Mouse (Mus musculus) testis, adult 2 months (tissue): ENCODE data around the gene Bmpr1a. TPM values are rescaled to one million over a fixed set of nuclear protein-coding genes. Genes with fewer than 3 reads are reported as not detected.

Experiments used
- H3K27ac ChIP-seq: fragments of 200-500 bp; 2 replicates; pipeline ENCODE4 v1.5.1; 2012; ENCODE audit warnings: low read depth, low read length; ENCODE audit not compliant: control insufficient read depth, insufficient read depth
- H3K27me3 ChIP-seq: fragments of 200-500 bp; 2 replicates; pipeline ENCODE4 v1.6.1; 2012; ENCODE audit warnings: mild to moderate bottlenecking, low read length, moderate library complexity; ENCODE audit not compliant: control insufficient read depth, insufficient read depth
- H3K36me3 ChIP-seq: fragments of 200-500 bp; 2 replicates; pipeline ENCODE4 v1.6.1; 2012; ENCODE audit warnings: mild to moderate bottlenecking, low read length; ENCODE audit not compliant: control insufficient read depth, insufficient read depth
- H3K4me1 ChIP-seq: fragments of 200-500 bp; 2 replicates; pipeline ENCODE4 v1.6.1; 2012; ENCODE audit warnings: low read length; ENCODE audit not compliant: control insufficient read depth, insufficient read depth
- H3K4me3 ChIP-seq: fragments of 200-500 bp; 2 replicates; pipeline ENCODE4 v1.5.1; 2012; ENCODE audit warnings: low read depth, mild to moderate bottlenecking, low read length, moderate library complexity, mixed read lengths; ENCODE audit not compliant: control insufficient read depth
- CTCF ChIP-seq: fragments of 200-500 bp; IDR thresholded peaks from 2 replicates; pipeline ENCODE4 v1.5.1; 2012; ENCODE audit warnings: low read depth, mild to moderate bottlenecking, inconsistent platforms, low read length, moderate library complexity; ENCODE audit not compliant: control insufficient read depth, insufficient read depth, insufficient replicate concordance
- POLR2A ChIP-seq: fragments of 200-500 bp; IDR thresholded peaks from 2 replicates; pipeline ENCODE4 v1.6.1; 2012; ENCODE audit warnings: low read depth, mild to moderate bottlenecking, inconsistent platforms, low read length, moderate library complexity; ENCODE audit not compliant: control insufficient read depth
- polyA plus RNA-seq: library from polyadenylated mRNA; depleted of rRNA; stranded (reverse); fragments of >200 nt; gene quantifications from 2 replicates; pipeline ENCODE4 v1.2.3, GENCODE M21; 2012; rRNA removed

Gene Bmpr1a
- polyA plus RNA-seq: 3.7 and 5.9 TPM in 2 replicates

- H3K27me3 ChIP-seq: no peaks in the 10 kb centered on the region
Measured at GRCm38 (mm10) chr14:34503325-34503647, at the start of gene Bmpr1a. Gene Bmpr1a (minus strand): TSS chr14:34503341.

GRCm38 (mm10) chr14:34552226-34552625, 49.1 kb upstream of the Bmpr1a start:
- H3K36me3 ChIP-seq: no peaks in the 10 kb centered on the region
- TF ChIP-seq POLR2A (no peak), CTCF (no peak)
- H3K27me3 ChIP-seq: no peaks in the 10 kb centered on the region
- no peak overlapping the region for H3K4me3 ChIP-seq
- peaks cover 4% of the 10 kb centered on the region; the same call in 1 of the 2 replicates for H3K4me1 ChIP-seq
- H3K27ac ChIP-seq: no peak overlapping the region

More at GRCm38 (mm10) chr14:34503325-34503647, at the start of gene Bmpr1a:
- Histone ChIP-seq H3K27ac (peak within 1 kb of the TSS; percentile 90), H3K36me3 (no peaks in the 10 kb centered on the region), H3K4me1 (no peaks in the 10 kb centered on the region; the same call in 1 of the 2 replicates), H3K4me3 (peak within 1 kb of the TSS; percentile 94)
- TF ChIP-seq CTCF: no peak

DNA sequence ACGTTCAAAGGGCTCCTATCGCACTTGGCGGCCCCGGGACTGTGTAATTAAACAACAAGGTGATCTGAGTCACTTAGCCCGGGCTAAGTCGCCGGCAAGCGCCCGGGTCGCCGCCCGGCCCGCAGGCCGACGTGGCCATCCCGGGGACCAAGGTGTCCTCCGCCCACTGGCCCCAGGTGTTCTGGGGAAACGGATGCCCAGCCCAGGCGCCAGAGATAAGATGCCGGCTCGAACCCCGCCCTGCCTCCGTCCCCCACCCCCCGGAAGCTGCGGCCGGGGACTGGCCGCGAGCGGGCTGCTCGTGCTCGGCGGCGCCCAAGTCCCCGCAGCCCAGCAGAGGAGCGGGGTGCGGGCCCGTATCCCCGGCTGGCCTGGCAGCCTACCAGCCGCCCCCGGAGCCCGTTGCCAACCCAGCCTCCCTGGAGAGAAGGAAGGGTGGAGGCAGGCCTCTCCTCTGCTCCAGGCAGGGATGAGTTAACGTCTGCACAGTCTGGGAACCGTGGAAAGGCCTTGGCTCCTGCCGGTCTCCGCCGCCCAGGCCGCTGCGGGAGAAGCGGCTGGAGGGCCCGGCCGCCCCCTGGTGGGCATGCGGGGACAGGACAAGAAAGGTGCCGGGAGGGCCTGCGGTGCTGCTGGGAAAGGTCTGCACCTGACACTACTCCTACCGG, 46.0 kb upstream of the Bmpr1a start:
- TF ChIP-seq CTCF (peak; percentile 80), POLR2A (no peak)
- H3K36me3 ChIP-seq: no peaks in the 10 kb centered on the region
- no peaks in the 10 kb centered on the region for H3K27me3 ChIP-seq
- H3K4me3 ChIP-seq: peak overlapping the region; percentile 87
- H3K27ac ChIP-seq: peak overlapping the region; percentile 73
- H3K4me1 ChIP-seq: peaks cover 4% of the 10 kb centered on the region; the same call in 1 of the 2 replicates

- peak overlapping the region; percentile 70 for H3K27ac ChIP-seq
- no peaks in the 10 kb centered on the region for H3K36me3 ChIP-seq
- peak overlapping the region; percentile 87 for H3K4me3 ChIP-seq
- TF ChIP-seq CTCF (no peak), POLR2A (peak; percentile 33; the same call in 1 of the 2 replicates)
- H3K4me1 ChIP-seq: peaks cover 4% of the 10 kb centered on the region; the same call in 1 of the 2 replicates
- H3K27me3 ChIP-seq: no peaks in the 10 kb centered on the region
Measured at GRCm38 (mm10) chr14:34548391-34549001, 45.4 kb upstream of the Bmpr1a start.

DNA sequence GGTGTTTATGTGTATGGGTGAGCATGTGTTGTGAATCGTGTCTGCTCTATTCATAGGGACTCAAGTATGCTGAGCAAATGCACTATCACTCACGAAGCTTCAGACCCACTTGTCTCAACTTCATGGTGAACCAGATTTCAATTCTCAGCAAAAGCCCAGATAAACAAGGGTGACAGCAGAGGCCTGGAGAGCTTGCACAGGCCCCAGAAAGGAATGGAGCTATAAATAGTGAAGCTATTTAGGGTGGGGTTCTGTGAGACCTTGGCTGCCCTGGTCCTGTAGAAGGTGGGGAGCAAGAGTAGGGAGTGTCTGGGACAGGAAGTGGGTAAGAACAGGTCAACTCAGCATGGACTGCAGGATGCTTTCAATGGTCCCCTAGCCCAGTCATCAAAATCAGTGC, 41.4 kb upstream of the Bmpr1a start:
- Histone ChIP-seq H3K36me3 (no peaks in the 10 kb centered on the region), H3K27me3 (no peaks in the 10 kb centered on the region), H3K4me3 (no peak overlapping the region), H3K4me1 (peaks cover 4% of the 10 kb centered on the region; the same call in 1 of the 2 replicates), H3K27ac (no peak overlapping the region)
- TF ChIP-seq POLR2A (no peak), CTCF (no peak)

DNA sequence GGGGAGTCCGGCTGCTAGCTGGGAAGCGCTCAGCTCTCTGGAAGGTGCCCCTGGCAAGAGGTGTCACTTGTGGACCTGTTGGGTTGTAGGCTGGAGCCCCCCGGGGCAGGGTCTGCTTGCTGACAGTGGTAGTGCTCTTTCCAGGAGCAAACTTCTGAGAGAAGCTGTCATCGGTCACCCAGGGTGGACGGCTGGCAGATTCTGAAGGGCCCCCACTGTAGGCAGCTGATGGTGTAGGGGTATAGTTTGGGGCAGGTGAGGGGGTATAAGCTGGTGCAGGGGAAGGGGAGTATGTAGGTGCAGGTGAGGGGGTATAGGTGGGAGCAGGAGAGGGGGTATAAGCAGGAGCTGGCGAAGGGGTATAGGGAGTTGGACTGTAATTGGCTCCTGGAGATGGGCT, 40.9 kb upstream of the Bmpr1a start:
- Histone ChIP-seq H3K27me3 (no peaks in the 10 kb centered on the region), H3K4me1 (peaks cover 4% of the 10 kb centered on the region; the same call in 1 of the 2 replicates), H3K36me3 (no peaks in the 10 kb centered on the region), H3K27ac (no peak overlapping the region), H3K4me3 (no peak overlapping the region)
- no peak for TF ChIP-seq POLR2A
- TF ChIP-seq CTCF: no peak

GRCm38 (mm10) chr14:34543596-34543995, 40.5 kb upstream of the Bmpr1a start:
- no peak for TF ChIP-seq POLR2A
- no peak for TF ChIP-seq CTCF
- H3K36me3 ChIP-seq: no peaks in the 10 kb centered on the region
- H3K27me3 ChIP-seq: no peaks in the 10 kb centered on the region
- H3K27ac ChIP-seq: no peak overlapping the region
- peaks cover 3% of the 10 kb centered on the region; the same call in 1 of the 2 replicates for H3K4me1 ChIP-seq
- H3K4me3 ChIP-seq: no peak overlapping the region
